Mouse (Mus musculus) kidney, adult 2 months (tissue): ENCODE results near the gene Mzf1.

Experiments used
- CTCF ChIP-seq: fragments of 200-500 bp; conservative IDR thresholded peaks from 2 replicates; pipeline ENCODE4 v1.5.1; 2011; ENCODE audit warnings: low read depth, mild to moderate bottlenecking, control low read depth, low read length, moderate library complexity, mixed read lengths; ENCODE audit not compliant: insufficient read depth, insufficient read length
- POLR2A ChIP-seq: fragments of 200-500 bp; IDR thresholded peaks from one replicate; pipeline ENCODE4 v1.6.1; 2011; ENCODE audit warnings: low read depth, low read length, control low read depth

GRCm38 (mm10) chr7:13043120-13043444 lies 11.5 kb downstream of the Mzf1 start:
- TF ChIP-seq CTCF (no peak), POLR2A (no peak)
